Mouse (Mus musculus) small intestine, adult 2 months (tissue): ENCODE data around the gene Cdc42ep4.

Source experiments
- CTCF ChIP-seq: fragments of 200-500 bp; IDR thresholded peaks from 2 replicates; pipeline ENCODE4 v1.5.1; 2012; ENCODE audit warnings: low read depth, mild to moderate bottlenecking, control low read depth, inconsistent platforms, low read length, moderate library complexity, mixed read lengths; ENCODE audit not compliant: insufficient replicate concordance, insufficient read length; ENCODE audit errors: extremely low read depth
- POLR2A ChIP-seq: fragments of 200-500 bp; IDR thresholded peaks from 2 replicates; pipeline ENCODE4 v1.6.1; 2012; ENCODE audit warnings: low read depth, mild to moderate bottlenecking, control low read depth, inconsistent platforms, low read length, moderate library complexity

DNA sequence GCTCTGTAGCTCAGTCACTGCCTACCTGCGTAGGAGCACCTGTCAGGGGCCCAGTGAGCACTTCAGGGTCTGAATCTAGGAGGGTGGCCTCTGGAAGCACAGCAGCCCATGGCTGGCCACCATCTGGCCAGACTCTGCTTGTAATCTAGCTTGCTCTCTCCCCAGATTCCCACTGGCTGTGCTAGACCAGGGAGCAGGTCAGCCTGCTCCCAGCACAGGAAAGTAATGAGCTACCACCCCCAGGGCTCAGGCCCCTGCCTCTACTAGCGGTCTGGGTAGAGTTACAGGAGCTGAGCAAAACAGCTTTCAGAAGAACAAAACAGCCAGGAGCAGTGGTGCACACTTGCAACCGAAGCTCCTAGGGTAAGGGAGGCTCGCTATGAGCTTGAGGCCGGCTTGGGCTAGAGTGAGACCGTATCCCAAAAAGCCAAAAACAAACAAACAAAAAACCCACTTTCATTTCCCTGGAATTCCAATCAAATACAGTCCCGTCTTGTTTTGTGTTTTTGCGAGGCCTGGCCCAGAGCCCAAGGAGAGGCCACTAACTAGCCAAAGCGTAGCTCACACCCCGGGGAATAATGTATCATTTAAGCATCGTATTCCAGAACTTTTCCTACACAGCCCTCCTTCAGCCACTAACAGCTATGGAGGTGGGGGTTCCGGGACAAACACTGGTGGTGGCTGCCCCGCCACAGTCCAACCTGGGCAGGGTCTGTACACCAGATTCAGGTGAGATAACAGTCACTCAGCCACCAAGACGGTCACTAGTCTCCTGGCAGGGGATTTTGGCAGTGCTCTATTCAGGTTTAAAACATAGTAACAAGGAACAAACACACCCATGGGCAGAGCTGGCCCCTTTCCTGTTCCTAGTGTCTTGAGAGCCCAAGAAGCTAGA lies 24.4 kb downstream of the Cdc42ep4 start:
- TF ChIP-seq CTCF: no peak
- no peak for TF ChIP-seq POLR2A
